Comparison of ENCODE assay signal across 16 mouse cellular contexts in the genomic region with DNA sequence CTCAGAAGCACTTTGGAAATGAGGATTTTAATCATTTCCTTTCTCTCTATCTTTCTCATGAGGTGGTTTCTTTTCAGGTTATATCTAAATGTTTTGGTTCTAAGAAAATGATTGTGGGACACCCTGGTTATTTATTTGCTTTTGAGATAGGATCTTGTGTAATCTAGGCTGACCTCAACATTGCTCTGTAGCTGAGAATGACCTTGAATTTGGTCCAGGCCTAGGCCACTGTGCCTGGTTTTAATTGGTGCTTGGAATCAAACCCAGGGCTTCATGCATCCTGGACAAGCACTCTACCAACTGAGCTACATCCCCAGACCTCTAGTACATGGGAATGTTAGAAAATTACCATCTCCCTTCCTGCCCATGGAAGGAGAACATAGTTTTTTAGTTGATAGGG. TPM values are rescaled to one million over a fixed set of nuclear protein-coding genes. Genes with fewer than 3 reads are reported as not detected.
"Had no signal": no experiment of that assay in that cellular context is flagged by ENCODE, and none has a peak within 500 bp of the region (broad histone marks: within the 10 kb centered on the region; RNA-seq: fewer than 3 reads in every experiment).

No protein-coding gene starts in this region.

- H3K4me3 ChIP-seq: left cerebral cortex, adult 2 months; midbrain, embryonic 12.5 days; midbrain, embryonic 15.5 days; neural tube, embryonic 12.5 days had no signal

- DNase-seq: kidney, postnatal 10 days; kidney, postnatal 4 days; layer of hippocampus, postnatal 36 days; lung, adult 2 months; lung, postnatal 14 days; thymus, adult 2 months; thymus, postnatal 14 days; thymus, postnatal 4 days had no signal

- H3K27me3 ChIP-seq: midbrain, embryonic 15.5 days had no signal

- H3K27ac ChIP-seq: liver, embryonic 14.5 days; macrophage; midbrain, embryonic 12.5 days; midbrain, embryonic 15.5 days; neural tube, embryonic 12.5 days had no signal

- H3K36me3 ChIP-seq: midbrain, embryonic 12.5 days; midbrain, embryonic 15.5 days; neural tube, embryonic 12.5 days had no signal

- H3K4me1 ChIP-seq: midbrain, embryonic 12.5 days; midbrain, embryonic 15.5 days had no signal

- H3K4me2 ChIP-seq: midbrain, embryonic 12.5 days; midbrain, embryonic 15.5 days; neural tube, embryonic 12.5 days had no signal

- H3K9me3 ChIP-seq: midbrain, embryonic 12.5 days; midbrain, embryonic 15.5 days; neural tube, embryonic 12.5 days had no signal

- ATAC-seq: intestine, postnatal 0 days; midbrain, embryonic 15.5 days had no signal

- H3K9ac ChIP-seq: liver, embryonic 14.5 days; midbrain, embryonic 12.5 days; midbrain, embryonic 15.5 days; neural tube, embryonic 12.5 days had no signal

RNA-seq across cellular contexts. Expression of gene Fam107a, which starts 13.7 kb away (rescaled TPM):
- polyA plus RNA-seq: macrophage had no signal

RNA-seq across cellular contexts. Expression of gene Acox2, which starts 44.9 kb away (rescaled TPM):
- polyA plus RNA-seq: limb, embryonic 11.5 days; macrophage; midbrain, embryonic 12.5 days; midbrain, embryonic 15.5 days; neural tube, embryonic 12.5 days had no signal
